Mouse (Mus musculus) Muller cell, postnatal 12 days (primary cell): Measurements from ENCODE around the gene Smarcc1.

Experiments
- DNase-seq: peaks from one replicate; pipeline ENCODE4 v3.0.0-alpha.2; 2015; ENCODE audit errors: inconsistent ontology term

Smarcc1 gene

DNA sequence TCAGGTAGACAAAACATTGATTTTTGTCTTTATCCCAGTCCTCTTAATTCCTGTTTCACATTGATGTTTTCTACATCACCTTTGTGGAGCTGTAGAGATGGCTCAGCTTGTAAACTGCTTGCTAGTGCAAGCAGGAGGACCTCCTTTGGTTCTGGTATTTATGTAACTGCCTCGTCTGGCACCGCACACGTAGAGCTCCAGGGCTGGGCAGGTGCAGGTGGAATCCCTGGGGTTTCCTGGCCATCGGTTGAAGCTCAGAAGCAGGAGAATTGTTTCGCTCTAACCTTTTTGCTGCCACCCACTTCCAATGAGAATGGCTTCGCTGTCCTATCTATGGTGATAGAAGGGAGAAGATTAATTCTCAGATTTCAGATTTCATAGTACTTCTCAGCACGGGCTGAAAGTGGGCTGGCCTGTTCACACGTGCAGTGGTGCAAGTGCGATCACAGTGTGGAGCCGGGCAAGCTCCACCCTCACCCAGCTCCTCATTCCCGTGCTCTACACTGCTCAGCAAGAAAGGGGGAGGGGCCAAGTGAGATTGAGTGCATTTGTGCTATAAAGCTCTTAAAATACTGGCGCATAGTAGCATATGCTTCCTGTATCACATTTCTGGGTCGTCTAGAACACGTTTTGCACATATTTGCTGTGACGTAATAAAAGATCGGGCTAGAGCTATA lies 113.0 kb downstream of the Smarcc1 start:
- DNase-seq: no peak

DNA sequence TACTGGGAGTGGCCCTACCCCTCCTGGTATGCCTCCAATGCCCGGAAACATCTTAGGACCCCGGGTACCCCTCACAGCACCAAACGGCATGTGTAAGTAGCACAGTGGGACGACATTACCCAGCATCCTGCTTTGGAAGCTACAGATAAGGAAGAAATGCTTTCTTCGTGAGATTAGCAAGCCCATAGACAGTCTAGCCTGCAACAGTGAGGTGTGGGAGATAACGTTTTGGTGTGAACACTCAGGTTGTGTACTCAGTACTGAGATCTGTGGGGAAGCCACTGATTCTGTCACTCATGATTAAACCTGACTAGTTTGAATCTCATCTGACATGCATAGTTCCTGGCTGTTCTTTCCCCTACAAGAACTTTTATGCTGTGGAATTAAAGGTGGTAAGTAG lies 117.5 kb downstream of the Smarcc1 start:
- DNase-seq: no peak

DNA sequence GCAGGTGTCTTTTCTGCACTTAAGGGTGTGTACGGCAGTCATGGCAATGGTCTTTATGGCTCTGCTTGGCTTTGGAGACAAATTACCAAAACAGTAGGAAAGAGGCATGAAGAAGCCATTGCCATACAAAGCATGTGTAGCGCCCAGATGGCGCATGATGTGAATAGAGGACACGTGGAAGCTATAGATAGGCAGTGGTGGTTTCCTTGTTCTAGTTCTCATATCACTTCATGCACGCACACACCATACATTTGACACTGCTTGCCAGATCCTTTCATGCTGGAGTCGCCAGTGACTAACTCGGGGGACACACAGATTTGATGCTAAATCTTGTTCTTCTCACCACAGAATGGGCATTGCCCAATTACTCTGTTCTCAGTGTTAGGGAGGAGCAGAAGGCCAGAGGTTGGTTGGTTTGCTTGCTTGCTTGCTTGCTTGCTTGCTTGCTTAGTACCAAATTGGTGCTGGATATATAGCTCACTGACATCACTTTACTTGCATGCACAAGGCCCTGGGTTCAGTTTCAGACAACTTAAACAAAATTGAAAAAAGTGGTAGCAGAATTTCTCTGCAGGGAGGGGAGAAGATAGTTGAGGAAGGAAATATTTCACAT lies 125.8 kb downstream of the Smarcc1 start, which contains the start of gene Cspg5:
Cspg5 (plus strand) TSS at position 563 of the 613 bp plus-strand sequence.
- DNase-seq: no peak

DNA sequence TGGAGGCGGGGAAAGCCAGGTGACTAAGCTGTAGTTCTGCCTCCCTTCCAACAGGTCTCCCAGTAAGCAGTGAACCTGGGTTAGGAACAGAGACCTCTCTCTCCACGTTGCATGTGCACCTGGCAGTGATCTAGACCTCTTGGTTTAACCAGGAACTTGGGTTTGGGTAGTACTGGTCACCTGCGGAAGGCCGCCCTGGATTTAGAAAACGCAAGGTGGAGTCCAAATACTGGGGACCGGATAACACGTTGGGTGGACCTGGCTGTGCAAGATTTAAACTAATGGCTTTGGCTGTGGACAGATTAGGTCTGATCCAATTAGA lies 127.0 kb downstream of the Smarcc1 start:
- DNase-seq: no peak

DNA sequence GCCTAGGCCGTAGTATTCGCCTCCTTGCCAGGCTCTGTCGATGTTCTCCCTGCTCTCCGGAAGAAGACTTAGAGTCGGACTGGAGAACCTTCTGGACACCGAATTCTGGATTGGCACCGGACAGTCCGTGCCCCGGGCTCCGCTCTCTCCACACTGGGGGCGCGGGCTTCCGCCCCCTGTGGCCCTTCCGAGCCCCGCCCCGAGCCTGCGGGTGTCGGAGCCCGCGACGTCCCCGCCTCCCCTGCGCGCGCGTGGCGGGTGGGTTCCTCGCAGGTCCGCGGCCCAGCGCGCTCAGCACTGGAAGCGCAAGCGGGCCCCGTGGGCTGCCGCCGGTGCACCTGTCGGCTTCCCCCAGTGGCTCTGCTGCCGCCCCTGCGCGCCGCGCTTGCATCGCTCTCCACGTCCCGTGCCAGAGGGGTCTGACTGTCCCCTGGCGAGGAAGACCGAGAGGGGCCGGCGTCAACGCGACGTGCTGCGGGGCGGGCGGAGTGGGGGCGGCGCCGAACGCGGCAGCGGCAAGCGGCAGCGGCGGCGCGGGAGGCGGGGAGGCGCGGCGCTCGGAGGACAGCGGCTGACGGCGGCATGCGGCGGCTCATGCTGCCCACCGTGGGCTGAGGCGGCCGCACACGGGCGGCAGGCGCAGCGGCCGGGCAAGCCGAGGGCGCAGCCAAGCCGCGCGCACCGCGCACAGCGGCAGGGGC lies 127.5 kb downstream of the Smarcc1 start:
- peak; percentile 70 for DNase-seq

DNA sequence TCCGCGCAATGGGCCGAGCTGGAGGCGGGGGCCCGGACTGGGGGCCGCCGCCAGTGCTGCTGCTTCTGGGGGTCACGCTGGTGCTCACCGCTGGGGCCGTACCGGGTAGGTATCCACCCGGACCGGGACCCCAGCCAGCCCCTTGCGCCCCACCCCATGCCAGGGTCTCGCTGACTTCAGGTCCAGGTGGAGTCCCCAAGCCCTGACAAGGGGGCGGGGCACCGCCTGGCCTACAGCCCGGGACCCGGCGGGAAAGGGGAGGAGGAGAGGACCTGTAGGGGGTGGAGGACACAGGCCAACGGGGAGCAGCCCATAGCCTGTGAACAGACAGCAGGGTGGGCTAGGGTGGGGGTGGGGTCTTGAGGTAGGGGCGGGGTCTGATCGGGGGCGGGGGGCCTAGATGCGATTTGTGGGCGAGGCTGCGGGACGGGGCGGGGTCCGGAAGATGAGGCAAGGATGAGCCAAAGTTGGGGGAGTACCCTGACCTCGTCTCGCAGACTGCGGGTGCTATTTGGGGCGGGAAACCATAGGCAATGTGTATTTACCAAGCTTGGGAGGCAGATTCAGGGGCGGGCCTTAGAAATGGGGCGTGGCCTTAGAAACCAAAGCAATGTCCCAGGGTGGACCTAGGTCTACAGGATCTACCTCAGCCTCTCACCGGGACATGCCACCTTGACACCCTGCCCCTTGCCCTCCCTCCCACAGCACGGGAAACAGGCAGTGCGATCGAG lies 128.2 kb downstream of the Smarcc1 start:
- DNase-seq: peak; percentile 83

DNA sequence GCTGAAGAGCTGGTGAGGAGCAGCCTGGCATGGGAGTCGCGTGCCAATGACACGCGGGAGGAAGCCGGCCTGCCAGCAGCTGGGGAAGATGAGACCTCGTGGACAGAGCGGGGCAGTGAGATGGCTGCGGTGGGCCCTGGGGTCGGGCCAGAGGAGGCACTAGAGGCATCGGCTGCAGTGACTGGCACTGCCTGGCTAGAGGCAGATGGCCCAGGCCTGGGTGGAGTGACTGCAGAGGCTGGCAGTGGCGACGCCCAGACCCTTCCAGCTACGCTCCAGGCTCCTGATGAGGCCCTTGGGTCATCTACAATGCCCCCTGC lies 128.8 kb downstream of the Smarcc1 start:
- no peak for DNase-seq

DNA sequence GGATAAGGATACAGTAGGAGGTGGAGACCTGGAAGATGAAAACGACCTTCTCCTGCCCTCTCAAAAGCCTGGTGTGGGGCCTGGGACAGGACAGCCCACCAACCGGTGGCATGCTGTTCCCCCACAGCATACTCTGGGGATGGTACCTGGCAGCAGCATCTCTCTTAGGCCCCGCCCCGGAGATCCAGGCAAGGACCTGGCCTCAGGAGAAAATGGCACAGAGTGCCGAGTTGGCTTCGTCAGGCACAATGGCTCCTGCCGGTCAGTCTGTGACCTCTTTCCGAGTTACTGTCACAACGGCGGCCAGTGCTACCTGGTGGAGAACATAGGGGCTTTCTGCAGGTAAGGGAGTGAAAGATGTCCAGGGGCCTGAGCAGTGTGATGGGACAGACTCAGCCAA lies 129.5 kb downstream of the Smarcc1 start:
- no peak for DNase-seq

DNA sequence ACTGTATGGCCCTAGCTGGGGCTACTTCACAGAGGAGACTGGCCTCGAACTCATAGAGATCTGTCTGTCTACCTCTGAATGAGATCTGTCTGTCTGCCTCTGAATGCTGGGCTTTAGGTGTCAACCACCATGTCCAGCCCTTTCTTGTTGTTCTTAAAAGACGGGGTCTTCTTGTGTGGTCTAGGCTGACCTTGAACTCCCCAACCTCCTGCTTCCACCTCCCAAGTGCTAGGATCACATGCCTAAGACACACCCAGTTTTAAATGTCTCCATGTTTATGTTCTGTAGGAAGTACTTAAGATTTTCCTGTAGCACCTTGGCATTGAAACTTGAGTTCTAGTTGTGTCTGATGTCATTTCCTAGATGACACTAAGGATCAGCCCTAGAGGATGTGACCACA lies 131.4 kb downstream of the Smarcc1 start:
- no peak for DNase-seq

DNA sequence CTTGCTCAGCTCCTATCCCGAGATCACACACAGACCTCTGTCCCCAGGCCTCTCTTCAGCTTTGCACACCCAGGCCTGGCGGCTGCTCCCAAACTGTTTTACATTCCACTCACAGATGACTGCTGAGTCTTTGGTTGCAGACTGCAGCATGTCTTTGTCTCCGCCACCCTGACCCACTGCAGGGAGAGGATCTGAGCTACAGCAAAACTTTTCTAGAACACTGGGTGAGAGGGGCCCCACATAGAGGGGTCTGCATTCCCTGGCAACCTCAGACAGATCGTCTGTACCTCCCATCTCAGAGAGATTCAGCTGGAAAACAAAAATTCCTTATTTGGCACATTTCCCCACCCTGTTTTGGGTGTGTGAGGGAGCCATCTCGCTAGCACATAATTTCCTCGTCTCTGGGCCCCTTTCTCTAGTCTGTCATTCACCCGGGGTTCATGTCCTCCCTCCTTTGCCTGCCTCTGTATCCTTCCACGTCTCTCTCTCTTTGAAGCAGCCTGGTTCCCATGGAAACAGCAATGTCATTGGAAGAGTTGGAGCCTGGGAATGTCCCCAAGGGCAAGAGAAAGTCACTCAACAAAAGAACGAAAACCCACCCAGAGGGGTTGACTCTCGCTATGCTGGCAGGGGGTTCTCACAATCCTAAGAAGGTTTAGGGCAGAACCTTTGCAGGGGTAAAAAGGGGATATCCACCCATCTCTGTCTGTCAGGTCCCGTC lies 132.5 kb downstream of the Smarcc1 start:
- peak; percentile 70 for DNase-seq

DNA sequence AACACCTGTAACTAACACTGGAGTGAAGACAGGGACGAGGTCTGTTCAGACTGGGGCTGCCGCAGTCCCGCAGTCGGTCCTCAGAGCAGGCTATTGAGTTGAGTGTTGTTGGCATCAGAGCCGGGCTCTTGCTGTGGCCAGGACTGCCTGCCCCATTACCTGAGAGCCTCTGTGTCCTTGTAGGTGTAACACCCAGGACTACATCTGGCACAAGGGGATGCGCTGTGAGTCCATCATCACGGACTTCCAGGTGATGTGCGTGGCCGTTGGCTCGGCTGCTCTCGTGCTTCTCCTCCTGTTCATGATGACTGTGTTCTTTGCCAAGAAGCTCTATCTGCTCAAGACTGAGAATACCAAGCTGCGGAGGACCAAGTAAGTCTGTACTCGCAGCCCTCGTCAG lies 133.3 kb downstream of the Smarcc1 start:
- no peak for DNase-seq

DNA sequence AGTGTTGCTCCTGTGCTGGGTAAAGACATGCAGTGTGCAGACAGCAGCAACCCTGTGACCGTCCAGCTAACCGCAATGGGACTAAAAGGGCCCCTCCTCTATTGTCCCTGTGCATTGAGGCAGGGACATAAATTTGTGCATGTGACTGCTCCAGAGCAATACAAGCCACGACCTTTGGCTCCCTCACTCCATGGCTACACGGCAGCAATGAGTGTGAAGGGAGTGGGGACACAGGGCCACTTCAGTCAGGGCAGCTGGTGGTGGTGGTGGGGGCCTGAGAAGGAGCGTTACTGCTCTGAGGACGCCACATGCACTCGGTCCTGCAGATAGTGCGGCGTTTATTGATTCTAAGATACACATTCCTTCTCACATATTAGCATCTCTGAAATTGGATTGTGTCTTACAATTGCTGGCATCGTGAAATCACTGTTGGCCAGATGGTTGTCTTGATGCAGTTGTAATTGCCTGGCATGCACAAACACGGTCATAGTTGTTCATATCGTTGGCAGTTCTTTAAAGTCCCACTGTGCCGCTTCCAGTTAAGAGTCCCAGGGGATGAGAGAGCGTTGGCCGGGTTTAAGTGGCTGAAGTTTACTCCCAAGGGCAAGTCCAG lies 138.0 kb downstream of the Smarcc1 start:
- DNase-seq: peak; percentile 92

DNA sequence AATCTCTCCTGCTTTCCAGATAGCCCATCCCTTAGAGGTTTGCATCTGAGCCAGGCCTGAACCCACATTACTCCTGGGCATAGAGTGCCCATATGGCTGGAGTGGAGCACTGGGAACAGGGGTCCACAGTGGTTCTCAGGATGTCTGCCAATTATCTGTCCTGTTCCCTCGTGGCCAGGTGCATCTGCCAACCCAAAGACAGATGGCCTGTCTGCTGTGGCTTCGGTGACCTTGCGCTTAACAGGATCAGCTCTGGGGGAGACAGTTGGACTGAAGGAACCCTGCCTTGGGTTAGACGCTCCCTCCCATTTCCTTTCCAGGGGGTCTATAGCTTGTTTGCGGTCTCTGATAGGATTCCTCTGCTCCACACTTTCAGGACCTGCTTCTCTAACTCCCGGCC lies 141.1 kb downstream of the Smarcc1 start:
- no peak for DNase-seq

DNA sequence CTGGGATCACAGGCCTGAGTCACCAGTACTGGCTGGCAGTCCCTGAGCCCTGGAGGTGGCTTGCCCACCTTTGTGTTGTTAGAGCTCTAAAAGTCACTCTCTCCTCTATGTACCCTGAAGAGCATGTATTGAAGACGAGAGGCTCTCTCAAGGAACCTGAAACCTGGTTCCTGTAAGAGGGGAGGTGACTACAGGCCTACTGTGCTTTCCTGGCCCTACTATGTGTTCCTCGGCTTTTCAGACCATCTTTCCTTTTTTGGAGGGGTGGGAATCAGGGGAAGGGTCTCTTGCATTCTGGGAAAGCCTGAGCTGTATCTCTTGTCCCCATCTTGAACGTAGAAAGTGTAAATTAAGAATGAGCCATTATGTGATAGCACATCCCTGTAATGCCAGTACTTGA lies 141.6 kb downstream of the Smarcc1 start:
- no peak for DNase-seq

DNA sequence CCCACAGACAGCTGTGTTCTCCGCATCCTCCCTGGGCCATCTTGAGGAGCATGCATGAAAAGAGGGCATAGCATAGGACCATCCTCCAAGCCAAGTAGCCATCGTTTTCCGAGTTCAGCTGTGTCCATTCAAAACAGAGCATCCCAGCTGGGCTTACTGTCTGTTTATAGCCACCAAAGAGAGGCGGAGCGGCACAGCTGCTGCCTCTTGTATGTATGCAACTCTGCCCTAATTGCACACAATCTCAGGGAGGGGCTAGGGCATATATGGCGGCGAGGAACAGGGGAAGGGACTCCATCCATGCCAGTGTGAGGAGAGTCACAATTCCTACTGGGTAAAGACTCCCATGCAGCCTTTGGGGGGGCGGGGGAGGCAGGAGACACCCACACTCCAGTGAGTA lies 145.7 kb downstream of the Smarcc1 start:
- DNase-seq: no peak

DNA sequence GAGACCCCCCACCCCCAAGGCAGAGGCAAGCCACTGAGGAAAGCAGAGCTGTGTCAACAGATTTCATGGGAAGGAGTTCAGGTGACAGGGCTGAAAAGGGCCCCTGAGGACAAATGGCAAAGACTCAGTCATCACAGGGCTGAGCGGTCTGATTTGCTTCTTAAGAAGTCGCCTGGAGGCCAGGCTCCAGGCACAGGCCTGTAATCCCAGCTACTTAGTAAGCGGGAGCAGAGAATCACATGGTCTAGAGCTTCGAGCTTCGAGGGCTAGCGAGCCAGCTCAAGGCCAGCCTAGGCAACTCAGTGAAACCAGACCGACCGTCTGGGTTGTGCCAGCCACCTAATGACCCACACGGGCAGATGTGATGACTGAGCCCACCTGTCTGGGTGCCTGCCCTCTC lies 147.5 kb downstream of the Smarcc1 start:
- DNase-seq: no peak

DNA sequence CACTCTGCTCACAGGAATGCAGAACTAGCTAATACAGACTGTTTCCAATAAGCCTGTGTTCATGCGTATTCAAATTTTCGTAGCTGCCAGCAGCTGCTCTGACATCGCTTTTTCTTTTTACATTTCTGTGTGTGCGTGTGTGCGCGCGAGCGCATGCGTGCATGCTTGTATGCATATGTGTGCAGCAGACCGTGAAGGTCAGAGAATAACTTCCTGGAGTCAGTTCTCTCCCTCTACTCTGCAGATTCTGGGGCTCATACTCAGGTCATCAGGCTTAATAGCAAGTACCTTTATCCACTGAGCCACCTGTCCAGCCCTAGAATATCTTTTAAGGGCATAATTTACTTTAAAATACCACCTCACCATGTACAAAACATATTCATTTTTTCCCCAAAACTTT lies 150.9 kb downstream of the Smarcc1 start:
- DNase-seq: no peak

DNA sequence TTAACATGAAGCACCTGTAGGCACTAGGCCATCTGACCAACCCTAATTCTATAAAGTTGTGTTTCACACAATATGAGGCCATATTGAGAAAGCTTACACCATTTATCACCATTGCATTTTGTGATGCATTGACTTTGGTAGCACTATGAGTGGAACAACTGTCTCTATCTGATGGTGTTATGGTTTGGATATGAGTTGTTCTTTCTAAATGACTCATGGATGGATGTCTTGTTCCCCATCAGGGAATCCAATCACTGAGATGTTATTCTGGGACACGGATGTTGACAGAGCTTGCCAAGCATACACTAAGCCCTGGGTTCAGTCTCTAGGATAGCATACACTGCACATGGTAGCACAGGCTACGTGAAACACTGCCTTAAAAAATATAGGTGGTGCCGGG lies 154.8 kb downstream of the Smarcc1 start:
- no peak for DNase-seq

DNA sequence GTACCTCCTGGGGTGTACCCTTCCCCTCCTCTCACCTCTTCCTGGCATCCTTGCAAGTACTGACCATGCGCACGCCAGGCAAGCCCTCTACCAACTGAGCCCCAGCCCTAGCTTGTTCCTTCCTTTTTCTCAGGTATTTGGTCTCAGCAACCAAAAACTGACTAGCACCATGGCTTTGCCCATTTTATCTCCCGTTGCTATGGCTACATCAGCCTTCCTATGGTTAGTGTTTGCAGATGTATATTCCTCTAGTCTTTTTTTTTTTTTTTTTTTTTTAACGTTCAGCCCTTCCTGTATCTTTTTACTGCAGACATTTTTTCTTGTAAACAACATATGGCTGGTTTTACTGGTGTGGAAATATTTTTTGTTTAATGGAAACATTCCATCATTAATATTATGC lies 156.0 kb downstream of the Smarcc1 start:
- no peak for DNase-seq

DNA sequence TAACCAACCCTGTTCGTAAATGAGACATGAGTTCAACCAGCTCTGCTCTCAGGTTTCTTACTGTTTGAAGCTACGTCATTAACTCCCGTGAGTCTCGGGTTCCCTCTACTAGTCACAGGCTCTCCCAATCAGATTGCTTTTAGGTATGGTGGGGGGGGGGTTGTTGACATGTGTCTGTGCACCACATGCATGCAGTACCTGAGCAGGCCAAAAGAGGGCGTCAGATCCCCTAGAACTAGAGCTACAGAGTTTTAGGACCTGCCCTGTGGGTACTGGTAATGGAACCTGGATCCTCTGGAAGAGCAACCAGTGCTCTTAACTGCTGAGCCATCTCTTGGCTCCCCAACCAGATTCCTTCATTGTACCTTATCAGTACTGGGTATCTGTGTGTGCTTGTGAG lies 158.4 kb downstream of the Smarcc1 start:
- DNase-seq: no peak

DNA sequence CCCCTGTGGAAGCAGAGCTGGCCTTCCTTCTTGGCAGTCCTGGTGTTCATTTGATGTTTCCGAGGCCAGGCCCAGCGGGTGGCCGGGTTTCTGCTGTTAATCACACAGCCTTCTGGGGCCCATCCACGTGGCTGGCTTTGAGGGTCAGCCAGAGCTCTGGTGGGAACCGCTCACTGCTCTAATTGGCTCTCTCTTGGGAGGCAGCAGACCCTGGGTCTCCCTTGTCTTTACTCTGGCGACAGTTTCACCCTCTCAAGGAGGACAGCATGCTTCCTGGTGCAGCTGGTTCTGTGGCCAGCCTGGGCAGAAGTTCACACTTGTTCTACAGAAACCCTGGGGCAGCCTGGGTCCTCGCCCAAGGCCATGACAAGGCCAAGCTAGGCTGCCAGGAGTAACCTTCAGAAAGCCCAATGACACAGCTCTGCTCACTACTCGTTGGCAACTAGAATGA lies 159.9 kb downstream of the Smarcc1 start:
- DNase-seq: peak; percentile 80
